Mouse (Mus musculus) thymus, postnatal 25 days (tissue): ENCODE results near the gene Trim47.
A peak's percentile ranks its signal among the peaks of the same experiment; 100 is the strongest.

Experiments used
- DNase-seq: peaks from one replicate; pipeline ENCODE4 v3.0.0; 2022

Trim47 gene

DNA sequence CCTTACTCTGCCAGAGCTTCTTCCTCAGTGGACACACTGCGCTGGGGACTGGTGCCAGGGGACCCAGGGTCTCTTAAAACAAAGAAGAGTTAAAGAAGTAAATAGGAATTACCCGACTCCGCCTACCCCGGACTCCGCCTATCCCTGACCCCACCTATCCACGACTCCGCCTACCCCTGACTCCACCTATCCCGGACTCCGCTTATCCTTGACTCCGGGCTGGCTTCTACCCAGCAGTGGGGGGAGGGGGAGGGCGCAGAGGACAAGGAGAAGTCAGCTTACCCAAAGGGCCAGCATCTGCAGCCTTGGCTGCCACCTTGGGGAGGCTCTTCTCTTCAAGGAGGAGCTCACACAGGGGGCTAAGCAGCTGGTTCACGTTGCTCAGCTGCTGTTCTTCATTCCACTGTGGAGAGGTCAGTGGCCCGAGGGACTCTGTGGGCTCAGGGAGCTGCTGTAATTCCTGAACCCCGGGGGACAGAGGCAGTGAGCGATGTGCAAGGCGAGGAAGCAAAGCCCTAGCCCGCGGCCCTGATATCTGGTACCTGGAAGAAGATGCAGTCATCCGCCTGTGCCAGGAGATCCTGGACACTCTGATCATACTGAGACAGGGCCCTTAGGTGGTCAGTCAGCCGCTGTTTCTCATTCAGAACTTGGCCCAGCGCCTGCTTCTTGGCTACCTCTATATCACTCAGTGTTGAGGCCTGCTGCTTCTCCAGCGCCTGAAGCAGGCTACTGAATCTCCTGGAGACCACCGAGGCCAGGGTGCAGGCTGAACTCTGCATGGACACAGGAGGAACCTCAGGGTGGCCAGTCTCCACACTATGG lies at the start of gene Trim47:
Trim47 (minus strand) TSS at position 55 of the 825 bp plus-strand sequence.
- DNase-seq, result no peak

DNA sequence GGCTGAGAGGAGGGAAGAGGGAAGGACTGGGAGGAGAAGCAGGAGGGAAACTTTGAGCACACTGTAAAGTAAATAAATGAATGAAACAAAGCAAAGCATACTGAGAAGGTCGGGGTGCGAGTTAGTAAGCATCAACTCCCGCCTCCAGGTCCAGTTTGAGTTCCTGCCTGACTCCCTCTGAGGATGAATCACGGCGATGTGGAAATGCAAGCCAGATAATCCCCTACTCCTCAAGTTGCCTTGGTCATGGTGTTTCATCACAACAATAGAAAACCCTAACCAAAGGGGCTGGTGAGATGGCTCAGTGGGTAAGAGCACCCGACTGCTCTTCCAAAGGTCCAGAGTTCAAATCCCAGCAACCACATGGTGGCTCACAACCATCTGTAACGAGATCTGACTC lies 49.0 kb upstream of the Trim47 start:
- DNase-seq, result no peak

DNA sequence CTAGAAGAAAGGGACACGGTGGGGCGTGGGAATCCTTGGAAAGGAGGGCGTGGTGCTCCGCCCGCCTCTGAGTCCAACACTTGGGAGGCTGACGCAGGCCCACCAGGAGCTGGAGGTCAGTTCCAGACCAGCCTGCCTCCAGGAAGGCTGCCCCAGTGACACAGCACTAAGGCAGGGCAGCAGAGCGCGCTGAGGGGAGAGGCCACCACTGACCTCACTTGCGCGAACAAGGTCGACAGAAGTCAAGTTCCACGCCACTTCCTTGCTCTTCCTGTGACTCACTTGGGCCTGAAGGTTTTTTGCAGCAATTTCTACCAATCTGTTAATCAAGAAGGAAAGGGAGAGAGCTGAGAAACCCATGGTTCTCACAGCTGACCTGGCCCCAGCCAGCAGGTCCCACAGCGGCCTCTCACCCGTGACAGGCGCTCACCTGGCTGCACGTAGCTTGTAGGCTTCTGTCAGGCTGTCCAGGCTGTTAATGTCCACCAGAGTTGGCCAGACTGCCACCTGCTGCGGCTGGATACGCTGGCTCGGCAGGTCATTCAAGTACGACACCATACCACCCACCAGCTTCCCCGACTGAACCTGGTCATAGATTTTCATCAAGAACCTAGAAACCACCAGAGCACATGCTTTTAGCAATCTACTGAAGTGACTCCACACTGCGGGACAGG lies 47.9 kb upstream of the Trim47 start:
- no peak for DNase-seq

- no peak for DNase-seq
These were observed 44.9 kb upstream of the Trim47 start for GRCm38 (mm10) chr11:116171959-116172358.

GRCm38 (mm10) chr11:116170003-116170800 lies 43.2 kb upstream of the Trim47 start:
- DNase-seq, result no peak

GRCm38 (mm10) chr11:116169214-116169613 lies 42.2 kb upstream of the Trim47 start:
- DNase-seq, result no peak

- DNase-seq, result peak; percentile 90
These were observed 41.0 kb upstream of the Trim47 start, which contains the start of gene Fbf1 for GRCm38 (mm10) chr11:116167884-116168439. Fbf1 (minus strand) TSS chr11:116168166.

- no peak for DNase-seq
These were observed 40.2 kb upstream of the Trim47 start for GRCm38 (mm10) chr11:116167232-116167631.

- DNase-seq, result no peak
These were observed 36.0 kb upstream of the Trim47 start for GRCm38 (mm10) chr11:116163002-116163401.

DNA sequence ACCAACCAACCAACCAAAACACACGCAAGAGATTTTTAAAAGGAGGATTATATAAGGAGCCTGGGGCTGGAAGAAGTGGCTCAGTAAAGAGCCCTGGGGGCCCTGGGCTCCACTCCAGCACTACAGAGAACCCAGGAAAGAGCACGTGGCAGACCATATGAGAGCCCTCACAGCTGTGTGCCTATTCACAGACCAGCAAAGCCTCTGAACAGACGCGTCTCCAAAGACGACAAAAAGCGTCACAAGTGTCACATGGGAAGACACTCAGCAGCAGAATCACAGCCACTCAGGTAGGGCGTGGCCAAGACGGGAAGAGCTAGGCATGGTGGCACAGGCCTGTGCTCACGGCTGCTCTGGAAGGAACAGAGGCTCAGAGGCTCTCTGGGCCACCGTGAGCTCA lies 35.1 kb upstream of the Trim47 start:
- DNase-seq, result peak; percentile 8

GRCm38 (mm10) chr11:116161312-116161711 lies 34.3 kb upstream of the Trim47 start:
- DNase-seq, result no peak

GRCm38 (mm10) chr11:116150960-116151359 lies 23.9 kb upstream of the Trim47 start:
- no peak for DNase-seq

DNA sequence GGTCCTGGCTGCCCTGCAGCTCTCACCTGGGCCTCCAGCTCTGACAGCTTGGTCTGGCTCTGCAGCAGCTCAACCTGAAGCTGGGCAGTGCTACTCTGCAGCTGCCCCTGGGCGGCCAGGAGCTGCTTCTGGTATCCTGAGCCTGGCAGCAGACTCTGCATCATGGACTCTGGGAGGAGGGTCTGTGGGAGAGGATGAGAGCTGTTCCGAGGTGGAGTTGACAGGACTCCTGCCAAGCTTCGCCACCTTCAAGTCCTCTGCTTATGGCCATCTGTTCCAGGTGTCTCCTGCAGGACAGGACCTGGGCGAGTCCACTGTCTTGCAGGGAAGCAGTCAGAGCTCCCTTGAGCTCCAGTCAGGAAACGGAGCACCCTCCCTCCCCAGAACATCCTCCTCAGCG lies 22.3 kb upstream of the Trim47 start:
- DNase-seq, result no peak

- DNase-seq, result no peak
These were observed 21.8 kb upstream of the Trim47 start for GRCm38 (mm10) chr11:116148761-116149221.

- DNase-seq, result no peak
These were observed 19.4 kb upstream of the Trim47 start for GRCm38 (mm10) chr11:116146294-116146985.

DNA sequence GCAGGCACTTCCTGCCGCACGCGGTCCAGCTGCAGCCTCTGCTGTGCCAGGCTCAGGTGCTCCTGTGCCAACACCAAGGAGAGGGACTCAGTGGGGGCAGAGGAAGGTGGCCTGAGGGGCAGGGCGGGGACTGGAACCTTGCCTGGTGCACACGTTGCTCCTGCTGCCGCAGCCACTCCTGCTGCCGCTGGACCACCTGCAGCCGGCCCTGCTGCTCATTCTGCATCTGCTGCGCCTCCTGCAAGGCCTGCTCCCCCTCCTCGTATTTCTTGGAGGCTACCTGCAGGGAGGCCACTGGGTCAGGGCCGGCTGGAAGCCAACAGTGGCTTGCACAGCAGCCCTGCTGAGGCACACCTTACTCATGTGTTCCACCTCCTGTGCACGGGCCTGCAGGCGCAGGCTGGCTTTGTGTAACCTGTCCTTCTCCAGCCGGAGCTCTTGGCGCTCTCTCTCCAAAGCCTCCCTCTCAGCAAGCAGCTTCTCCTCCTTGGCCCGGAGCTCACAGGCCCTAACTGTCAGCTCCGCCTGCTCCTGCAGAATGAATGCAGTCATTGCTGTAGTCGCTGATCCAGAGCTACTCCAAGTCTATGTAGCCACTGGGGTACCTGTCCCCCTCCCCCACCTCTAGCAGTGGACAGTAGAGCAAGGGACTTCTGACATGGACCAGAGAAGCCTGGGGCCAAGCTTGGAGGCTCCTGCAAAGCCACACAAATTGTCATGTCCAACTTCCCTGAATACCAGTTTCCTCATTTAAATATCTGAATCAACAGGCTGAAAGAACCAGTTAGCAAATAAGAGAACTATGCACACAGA lies 18.7 kb upstream of the Trim47 start:
- no peak for DNase-seq

GRCm38 (mm10) chr11:116143468-116143867 lies 16.5 kb upstream of the Trim47 start:
- DNase-seq, result no peak

DNA sequence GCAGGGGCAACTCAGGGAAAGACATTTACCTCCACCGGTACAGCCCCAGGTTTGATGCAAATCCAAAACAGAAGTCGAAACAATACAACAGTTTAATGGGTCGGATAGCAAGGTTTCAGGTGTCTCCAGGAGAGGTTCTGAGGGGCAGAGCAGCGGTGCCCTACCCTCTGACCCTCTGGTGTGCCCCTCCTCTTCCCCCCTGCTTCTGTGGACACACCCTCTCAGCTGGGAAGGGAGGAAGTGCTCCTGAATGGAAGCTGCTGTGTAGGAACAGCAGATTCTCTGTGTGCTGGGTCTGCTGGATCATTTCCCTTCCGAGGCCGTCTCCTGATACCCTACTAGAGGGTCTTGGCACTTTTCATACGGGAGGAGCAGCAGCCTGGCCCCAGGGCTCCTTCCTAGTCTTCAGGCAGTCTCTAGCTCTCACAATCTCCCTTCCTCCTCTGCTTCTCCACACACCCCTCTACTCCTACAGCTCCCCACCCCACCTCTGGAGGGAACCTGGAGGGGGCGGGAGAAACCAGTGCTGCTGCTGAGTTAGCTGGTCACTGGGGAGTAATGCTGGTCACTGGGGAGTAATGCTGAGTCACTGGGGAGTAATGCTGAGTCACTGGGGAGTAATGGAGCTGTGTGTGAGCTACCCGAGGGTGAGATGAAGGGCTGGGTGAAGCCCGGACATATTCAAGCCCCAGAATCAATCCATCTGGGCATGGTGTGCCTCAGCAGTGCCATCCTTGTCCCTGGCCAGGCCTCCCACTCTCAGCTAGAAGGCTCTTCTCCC lies 15.4 kb upstream of the Trim47 start:
- DNase-seq, result no peak

DNA sequence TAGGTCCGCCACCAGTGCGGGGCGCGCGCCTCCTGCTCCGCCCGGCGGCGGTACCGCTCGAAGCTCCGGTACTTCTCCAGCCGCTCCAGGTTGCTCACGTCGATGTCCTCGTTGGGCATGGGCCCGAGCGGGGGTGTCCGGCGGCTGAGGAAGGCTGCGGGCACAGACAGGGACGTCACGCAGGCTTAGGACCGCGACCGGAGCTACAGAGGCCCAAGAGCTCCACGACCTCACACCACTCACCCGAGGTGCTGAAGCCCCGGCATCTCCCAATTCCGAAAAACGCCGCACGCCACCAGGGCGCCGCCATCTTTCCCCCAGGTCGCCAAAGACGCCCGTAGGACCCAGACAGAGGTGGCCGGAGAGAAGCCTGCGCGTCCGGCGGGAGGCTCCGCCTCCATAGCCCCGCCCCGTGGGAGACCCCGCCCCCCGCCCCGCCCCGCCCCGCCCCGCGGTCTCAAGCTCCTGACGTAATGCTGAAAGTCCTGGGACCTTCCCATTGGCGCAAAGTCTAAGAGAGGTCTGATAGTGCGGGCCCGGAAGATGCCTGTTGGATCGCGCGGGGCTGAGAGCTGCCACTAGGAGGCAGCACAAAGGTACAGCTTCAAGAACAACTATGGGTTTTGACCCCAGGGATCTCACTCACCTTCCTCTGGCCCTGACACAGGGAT lies 11.6 kb upstream of the Trim47 start, which contains the start of gene Mrpl38:
Mrpl38 (minus strand) TSS at position 401 of the 671 bp plus-strand sequence.
- DNase-seq, result peak; percentile 89

DNA sequence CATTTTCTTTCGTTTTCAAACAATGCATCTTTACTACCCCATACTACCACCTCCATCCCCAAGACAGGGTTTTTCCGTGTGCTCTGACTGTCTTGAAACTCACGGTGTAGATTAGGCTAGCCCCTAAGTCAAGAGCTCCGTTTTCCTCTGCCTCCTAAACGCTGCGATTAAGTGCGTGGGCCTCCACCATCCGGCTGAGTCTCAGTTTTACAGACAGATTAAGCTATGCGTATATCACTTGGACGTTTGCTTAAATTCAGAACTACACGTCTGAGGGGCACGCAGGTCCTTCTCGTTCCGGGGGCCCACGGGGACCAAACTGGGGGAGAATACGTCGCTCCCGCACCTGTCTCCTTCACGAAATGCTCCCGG lies 11.1 kb upstream of the Trim47 start:
- no peak for DNase-seq
